Mouse (Mus musculus): Measurements from ENCODE around the gene Lrr1.

Lrr1 gene

GRCm38 (mm10) chr12:69198985-69199384, 30.4 kb downstream of the Lrr1 start:
- DNase-seq: no peak

DNA sequence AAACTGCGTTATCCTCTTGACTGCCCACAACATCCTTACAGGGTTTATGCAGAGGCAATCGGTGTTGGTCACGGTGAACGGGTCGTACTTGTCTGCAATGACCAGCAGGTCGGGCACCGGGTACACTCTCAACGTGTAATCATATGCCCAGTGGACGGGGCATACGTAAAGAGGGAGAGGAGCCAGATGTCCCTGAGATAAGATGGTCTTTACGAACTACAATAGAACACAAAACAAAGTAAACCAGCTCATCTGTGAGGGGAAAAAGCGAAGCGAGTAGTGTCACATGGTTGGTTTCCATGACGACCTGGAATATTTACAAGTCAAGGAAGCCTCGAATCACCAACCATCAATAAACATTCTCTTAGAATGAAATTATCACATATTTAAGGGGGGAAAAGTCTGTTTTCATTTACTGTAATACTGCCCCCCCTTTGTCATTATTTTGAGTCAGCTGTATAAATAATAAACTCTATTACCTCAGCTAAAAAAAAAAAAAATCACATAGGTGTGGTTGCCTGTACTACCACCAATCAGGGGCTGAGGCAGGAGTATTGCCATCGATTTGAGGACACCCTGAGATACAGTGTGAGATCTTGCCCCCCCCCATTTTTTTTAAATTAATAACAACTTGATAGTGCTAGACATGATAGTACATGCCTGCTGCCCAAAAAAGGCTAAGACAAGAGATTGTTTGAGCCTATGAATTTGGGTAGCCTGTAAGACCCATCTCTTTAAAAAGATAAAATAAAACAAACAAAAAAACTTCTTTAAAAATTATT, 35.6 kb downstream of the Lrr1 start, which contains the start of gene Gm49384:
Gene Gm49384, minus strand, starts transcription at position 216 of the 782 bp plus-strand sequence.
- DNase-seq: no peak

DNA sequence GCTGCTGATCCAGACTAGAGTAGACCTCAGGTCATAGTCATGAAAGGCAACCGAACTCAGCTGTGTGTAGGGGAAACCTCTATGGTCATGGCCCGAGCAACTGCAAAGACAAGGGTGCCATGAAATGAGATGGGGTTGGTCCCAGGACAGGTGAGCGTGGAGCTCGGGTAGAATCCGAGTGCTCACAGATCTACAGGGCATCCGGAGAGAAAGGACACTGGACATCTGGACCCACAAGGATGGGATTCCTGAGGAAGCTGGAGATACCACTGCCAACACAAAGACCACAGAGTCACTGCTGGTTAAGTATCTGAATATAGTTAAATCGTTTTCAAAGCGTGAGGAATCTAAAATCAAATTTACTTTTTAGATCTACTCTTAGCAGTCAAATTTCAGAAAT, 38.8 kb downstream of the Lrr1 start:
- DNase-seq: no peak

DNA sequence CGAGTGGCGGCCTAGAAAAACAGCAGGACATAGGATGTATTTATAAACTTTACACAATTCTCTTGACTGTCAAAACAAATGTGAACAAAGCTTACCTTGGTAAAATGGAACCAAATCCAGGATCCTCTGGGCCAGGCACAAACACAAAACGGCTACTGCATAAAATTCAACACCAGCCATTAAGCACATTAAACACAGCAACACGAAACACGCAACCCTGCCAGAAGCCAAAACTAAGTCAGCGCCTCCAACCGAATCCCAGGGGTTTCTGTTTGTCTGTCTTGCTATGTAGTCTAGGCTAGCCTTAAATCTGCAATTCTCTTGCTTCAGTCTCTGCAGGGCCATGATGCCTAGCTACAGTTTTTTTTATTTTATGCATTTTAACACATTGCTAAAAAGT, 39.3 kb downstream of the Lrr1 start:
- DNase-seq: no peak

DNA sequence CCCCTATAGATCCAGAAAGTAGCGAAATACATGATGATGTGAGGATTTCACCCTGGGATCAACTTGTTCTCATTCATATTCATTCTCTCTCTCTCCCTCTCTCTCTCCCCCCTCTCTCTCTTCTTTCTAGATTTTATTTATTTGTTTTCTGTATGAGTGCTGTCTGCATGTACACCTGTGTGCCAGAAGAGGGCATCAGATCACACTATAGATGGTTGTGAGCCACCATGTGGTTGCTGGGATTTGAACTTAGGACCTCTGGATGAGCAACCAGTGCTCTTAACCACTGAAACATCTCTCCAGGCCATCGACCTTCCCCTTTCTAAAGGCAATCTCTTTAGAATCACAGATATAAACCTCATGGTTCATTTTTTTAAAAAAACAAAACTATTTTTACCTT, 39.9 kb downstream of the Lrr1 start:
- DNase-seq: no peak

DNA sequence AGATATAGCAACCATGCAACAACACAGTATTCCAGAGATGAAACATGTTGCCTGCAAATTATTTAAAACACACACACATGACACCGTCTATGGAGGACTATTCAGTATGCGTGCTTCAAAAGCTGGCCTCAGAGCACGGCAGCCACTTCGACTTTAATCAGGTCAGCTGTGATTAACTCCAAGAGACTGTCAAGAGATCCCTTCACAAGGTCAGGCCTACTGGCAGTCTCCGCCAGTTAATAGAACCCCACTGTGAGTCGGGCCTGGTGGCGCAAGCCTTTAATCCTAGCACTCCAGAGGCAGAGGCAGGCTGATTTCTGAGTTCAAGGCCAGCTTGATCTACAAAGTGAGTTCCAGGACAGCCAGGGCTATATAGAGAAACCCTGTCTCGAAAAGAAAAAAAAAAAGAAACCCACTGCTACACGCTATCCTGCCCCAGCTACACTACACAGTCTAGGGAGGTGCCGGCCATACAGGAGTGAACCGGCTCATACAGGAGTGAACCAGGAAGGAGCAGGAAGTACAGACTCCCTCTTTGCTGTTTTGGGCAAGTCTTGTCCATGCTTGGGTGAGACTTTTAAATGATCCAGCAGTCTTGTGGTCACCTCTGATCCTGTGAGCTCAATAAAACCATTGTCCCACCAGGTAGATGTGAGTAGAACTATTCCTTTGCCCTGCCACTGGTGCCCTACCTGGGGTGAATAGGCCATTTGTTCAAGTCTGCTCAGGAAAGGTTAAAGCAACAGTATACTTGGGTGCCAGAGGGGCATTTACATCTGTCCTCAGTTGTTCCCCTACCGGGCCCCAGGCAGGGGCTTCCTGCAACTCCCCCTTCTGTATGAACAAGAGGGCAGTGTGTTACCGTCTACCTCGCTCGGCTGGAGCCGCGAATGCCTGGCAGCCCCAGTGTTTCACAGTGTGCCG, 41.7 kb downstream of the Lrr1 start:
- no peak for DNase-seq

DNA sequence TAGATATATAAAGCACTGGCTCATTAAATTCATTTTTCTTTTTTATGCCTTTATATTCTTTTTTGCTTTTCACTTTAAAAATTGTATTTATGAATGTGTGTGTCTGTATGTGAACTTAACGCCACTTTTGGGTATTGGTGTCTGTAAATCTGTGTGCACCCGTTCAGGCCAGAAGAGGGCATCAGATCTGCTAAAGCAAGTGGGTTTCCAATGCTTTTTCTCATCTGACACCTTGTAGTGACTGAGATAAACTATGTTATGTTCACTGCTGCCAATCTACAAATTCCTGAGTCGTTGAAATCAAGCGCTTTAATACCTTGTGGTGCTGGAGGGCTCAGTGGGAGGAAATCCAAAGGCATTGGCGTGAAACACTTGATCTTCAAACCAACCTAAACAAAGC, 42.4 kb downstream of the Lrr1 start:
- no peak for DNase-seq

GRCm38 (mm10) chr12:69213186-69213777, 44.7 kb downstream of the Lrr1 start:
- DNase-seq: no peak

- DNase-seq: no peak
Observed at GRCm38 (mm10) chr12:69214393-69214792, 45.8 kb downstream of the Lrr1 start.

GRCm38 (mm10) chr12:69215000-69215785, 46.6 kb downstream of the Lrr1 start:
- DNase-seq: no peak

- DNase-seq: no peak
Observed at GRCm38 (mm10) chr12:69216587-69216986, 48.0 kb downstream of the Lrr1 start.

GRCm38 (mm10) chr12:69220613-69221277, 52.1 kb downstream of the Lrr1 start:
- no peak for DNase-seq

GRCm38 (mm10) chr12:69227776-69228466, 59.3 kb downstream of the Lrr1 start, which contains the start of gene Pole2:
TSS of gene Pole2 (minus strand) at chr12:69228195.
- peak; percentile 91 for DNase-seq
